Mouse (Mus musculus) stomach, embryonic 16.5 days (tissue): Measurements from ENCODE around the gene Soat1. TPM values are rescaled to one million over a fixed set of nuclear protein-coding genes. Genes with fewer than 3 reads are reported as not detected.

Experiments
- ATAC-seq: fragments of 200-750 bp; cut with Nextera tagmentation; 2 replicates; pipeline ENCODE4 v1.8.0; 2017; ENCODE audit warnings: moderate number of reproducible peaks, moderate TSS enrichment; ENCODE audit not compliant: insufficient read depth, low FRiP score
- H3K27ac ChIP-seq: fragments of 300-500 bp; sonication (generic); 2 replicates; pipeline ENCODE4 v1.5.1; 2014; ENCODE audit warnings: low read length
- H3K27me3 ChIP-seq: fragments of 300-500 bp; sonication (generic); 2 replicates; pipeline ENCODE4 v1.6.1; 2014; ENCODE audit warnings: low read length, control low read depth, mixed read lengths; ENCODE audit not compliant: control insufficient read depth, insufficient read depth
- H3K36me3 ChIP-seq: fragments of 300-500 bp; sonication (generic); 2 replicates; pipeline ENCODE4 v1.6.1; 2014; ENCODE audit warnings: low read length; ENCODE audit not compliant: control insufficient read depth, insufficient read depth
- H3K4me1 ChIP-seq: fragments of 300-500 bp; sonication (generic); 2 replicates; pipeline ENCODE4 v1.6.1; 2014; ENCODE audit warnings: low read length, control low read depth, mixed read lengths; ENCODE audit not compliant: control insufficient read depth, insufficient read depth
- H3K4me2 ChIP-seq: fragments of 300-500 bp; sonication (generic); 2 replicates; pipeline ENCODE4 v1.6.1; 2014; ENCODE audit warnings: low read depth, low read length, mixed read lengths
- H3K4me3 ChIP-seq: fragments of 300-500 bp; sonication (generic); replicated peaks from 2 replicates; pipeline ENCODE4 v1.5.1; 2014; ENCODE audit warnings: mild to moderate bottlenecking, low read length
- H3K9ac ChIP-seq: fragments of 300-500 bp; sonication (generic); 2 replicates; pipeline ENCODE4 v1.6.1; 2014; ENCODE audit warnings: low read length
- H3K9me3 ChIP-seq: fragments of 300-500 bp; sonication (generic); replicated peaks from 2 replicates; pipeline ENCODE4 v1.6.1; 2016; ENCODE audit warnings: low read length, control low read depth; ENCODE audit not compliant: control insufficient read depth
- WGBS: fragments of 180-500 bp; shearing (Covaris S2); extraction: QIAGEN DNeasy Blood & Tissue Kit; methylation state at CpG from one replicate; pipeline ENCODE4 v1.1.7; 2014; 5-methylcytosine and 5-hydroxymethylcytosine counted together
- polyA plus RNA-seq: library from polyadenylated mRNA; unstranded; fragments of >200 nt; fragmentation: Nextera tagmentation; extraction: Ambion mirVana; gene quantifications from 2 replicates; pipeline ENCODE4 v1.2.1, GENCODE M21; 2015

Gene Soat1
- polyA plus RNA-seq, 1 experiment from 2014 or later, result 46.8 TPM

DNA sequence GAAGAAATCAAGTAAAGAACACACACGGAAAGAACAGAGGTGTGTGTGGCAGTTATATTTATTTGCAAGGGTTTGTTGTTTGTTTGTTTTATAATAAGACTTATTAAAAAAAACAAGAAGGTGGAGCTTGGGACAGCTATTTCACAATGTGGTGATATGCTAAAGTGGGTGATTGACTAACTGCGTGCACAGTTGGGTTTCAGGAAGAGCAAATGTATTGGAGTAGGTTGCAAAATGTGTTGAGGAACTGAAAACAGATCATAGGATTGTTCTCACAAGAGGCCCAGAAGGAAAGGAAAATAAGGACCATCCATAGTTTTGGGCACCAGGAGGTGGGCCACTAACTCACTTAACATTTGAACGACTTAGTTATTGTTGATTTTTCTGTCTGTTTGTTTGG lies 3.1 kb downstream of the Soat1 start:
- no peak overlapping the region for H3K4me3 ChIP-seq
- H3K9me3 ChIP-seq, result peaks cover 11% of the 10 kb centered on the region; the same call in 1 of the 2 replicates
- ATAC-seq, result no peak
- peak overlapping the region; percentile 70 for H3K4me2 ChIP-seq
- H3K9ac ChIP-seq, result no peak overlapping the region
- peaks cover 13% of the 10 kb centered on the region for H3K36me3 ChIP-seq
- 61% methylated on average over 3 of the region's 3 CpGs for WGBS
- no peaks in the 10 kb centered on the region for H3K27me3 ChIP-seq
- peak overlapping the region; percentile 78 for H3K27ac ChIP-seq
- peaks cover 19% of the 10 kb centered on the region for H3K4me1 ChIP-seq

- H3K36me3 ChIP-seq, result peaks cover 18% of the 10 kb centered on the region
- H3K27me3 ChIP-seq, result no peaks in the 10 kb centered on the region
- WGBS, result 41% methylated on average over 7 of the region's 7 CpGs
- H3K4me1 ChIP-seq, result peaks cover 17% of the 10 kb centered on the region
- no peak overlapping the region for H3K27ac ChIP-seq
- peaks cover 12% of the 10 kb centered on the region; the same call in 1 of the 2 replicates for H3K9me3 ChIP-seq
- peak; percentile 64; the same call in 1 of the 2 replicates for ATAC-seq
- no peak overlapping the region for H3K9ac ChIP-seq
- no peak overlapping the region for H3K4me3 ChIP-seq
- no peak overlapping the region for H3K4me2 ChIP-seq
Observed at GRCm38 (mm10) chr1:156470557-156470956, 3.6 kb downstream of the Soat1 start.

GRCm38 (mm10) chr1:156468576-156468975 lies 5.6 kb downstream of the Soat1 start:
- Histone ChIP-seq H3K27ac (no peak overlapping the region), H3K36me3 (peaks cover 18% of the 10 kb centered on the region), H3K4me3 (no peak overlapping the region), H3K27me3 (no peaks in the 10 kb centered on the region), H3K4me2 (no peak overlapping the region), H3K4me1 (peaks cover 24% of the 10 kb centered on the region), H3K9ac (no peak overlapping the region), H3K9me3 (peaks cover 12% of the 10 kb centered on the region; the same call in 1 of the 2 replicates)
- 78% methylated on average over 3 of the region's 3 CpGs for WGBS
- no peak for ATAC-seq

DNA sequence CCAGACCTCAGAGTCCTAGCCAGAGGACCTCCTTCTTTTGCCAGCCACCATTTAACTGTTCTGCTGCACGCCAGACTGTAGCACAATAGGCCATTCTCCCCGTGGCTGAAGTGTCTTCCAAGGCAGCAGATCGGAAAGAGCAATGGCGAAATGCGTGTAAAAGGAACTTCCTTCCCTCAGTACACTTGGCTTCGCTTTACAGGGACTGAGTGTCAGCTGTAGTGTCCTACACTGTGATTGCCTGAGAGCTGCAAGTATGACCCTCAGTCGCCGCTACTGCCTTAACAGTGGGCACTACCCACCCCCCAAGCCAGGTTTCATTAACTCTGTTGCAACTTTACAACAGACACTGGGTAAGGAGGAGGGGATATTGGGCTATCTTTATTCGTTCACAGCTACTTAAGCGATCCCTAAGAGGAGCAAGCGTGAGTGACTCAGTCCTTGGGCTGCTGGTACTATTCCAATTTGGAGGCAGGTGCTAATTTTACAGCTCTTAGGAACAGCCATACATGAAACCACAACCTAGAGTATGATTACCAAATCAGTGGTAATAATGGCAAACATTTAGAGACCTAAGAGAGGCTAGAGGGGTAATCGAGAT lies 6.4 kb downstream of the Soat1 start:
- Histone ChIP-seq H3K27ac (no peak overlapping the region), H3K4me3 (no peak overlapping the region), H3K4me1 (peaks cover 24% of the 10 kb centered on the region), H3K36me3 (peaks cover 18% of the 10 kb centered on the region), H3K4me2 (no peak overlapping the region), H3K9me3 (peaks cover 12% of the 10 kb centered on the region; the same call in 1 of the 2 replicates), H3K27me3 (no peaks in the 10 kb centered on the region), H3K9ac (no peak overlapping the region)
- 73% methylated on average over 12 of the region's 12 CpGs for WGBS
- no peak for ATAC-seq

DNA sequence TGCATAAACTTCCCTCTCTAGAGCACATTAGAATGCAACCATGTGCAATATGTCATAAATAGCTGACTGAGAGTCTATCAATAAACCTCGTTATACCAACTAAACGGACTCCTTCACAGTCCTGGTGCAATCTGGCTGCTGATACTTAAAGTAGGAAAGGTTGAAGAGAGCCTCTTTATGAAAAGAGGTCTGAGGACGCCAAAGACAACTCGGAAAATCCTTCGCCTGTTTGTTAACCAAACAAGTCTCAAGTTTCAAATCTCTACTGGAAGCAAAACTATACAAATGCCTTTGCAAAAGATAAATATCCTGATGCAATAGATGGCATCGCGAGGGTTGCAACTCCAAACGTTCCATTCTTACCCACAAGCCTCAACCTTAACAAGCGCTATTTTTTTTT lies 9.2 kb downstream of the Soat1 start:
- no peak overlapping the region for H3K4me3 ChIP-seq
- peaks cover 12% of the 10 kb centered on the region; the same call in 1 of the 2 replicates for H3K9me3 ChIP-seq
- no peaks in the 10 kb centered on the region for H3K27me3 ChIP-seq
- WGBS, result 68% methylated on average over 9 of the region's 9 CpGs
- peaks cover 18% of the 10 kb centered on the region for H3K36me3 ChIP-seq
- no peak overlapping the region for H3K4me2 ChIP-seq
- 0 out of 2 replicates have a peak, but pooled peaks cover 12% of the 10 kb centered on the region for H3K4me1 ChIP-seq
- H3K27ac ChIP-seq, result no peak overlapping the region; the same call in 1 of the 2 replicates
- no peak overlapping the region for H3K9ac ChIP-seq
- ATAC-seq, result no peak

DNA sequence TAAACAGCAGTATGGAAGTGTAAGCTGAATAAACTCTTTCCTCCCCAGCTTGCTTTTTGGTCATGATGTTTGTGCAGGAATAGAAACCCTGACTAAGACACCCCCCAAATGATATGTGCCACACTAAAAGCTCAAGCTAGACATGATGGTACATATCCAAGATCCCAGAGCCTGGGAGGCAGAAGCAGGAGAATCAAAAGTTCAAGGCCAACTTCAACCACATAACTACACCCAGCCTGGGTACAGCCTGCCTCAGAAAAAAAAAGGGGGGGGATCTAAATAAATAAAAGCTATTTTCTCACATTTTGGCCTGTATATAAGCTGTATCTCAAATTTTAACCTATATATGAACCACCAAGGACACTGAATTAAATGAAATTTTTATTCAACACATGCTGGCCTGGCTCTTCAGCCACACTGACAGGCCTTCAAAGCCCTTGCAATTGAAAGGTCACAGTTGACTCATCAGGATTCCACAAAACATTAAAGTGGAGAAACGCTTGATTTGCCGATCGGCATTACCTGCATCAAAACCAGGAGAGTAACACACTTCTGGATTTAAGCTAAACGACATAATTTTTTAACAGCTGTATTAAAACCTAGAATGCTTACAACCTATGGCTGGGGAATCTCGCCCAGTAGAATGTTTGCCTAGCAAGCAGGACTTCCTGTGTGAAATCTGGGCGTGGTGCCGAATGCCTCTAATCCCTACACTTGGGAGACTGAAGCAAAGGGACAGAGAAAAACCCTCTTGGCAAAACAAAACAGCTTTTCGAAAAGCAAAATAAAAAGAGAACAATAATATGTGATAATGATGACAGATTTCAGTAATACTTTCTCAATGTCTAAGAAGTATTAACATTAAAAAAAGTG lies 9.9 kb downstream of the Soat1 start:
- 70% methylated on average over 8 of the region's 8 CpGs for WGBS
- no peaks in the 10 kb centered on the region for H3K27me3 ChIP-seq
- H3K4me1 ChIP-seq, result 0 out of 2 replicates have a peak, but pooled peaks cover 16% of the 10 kb centered on the region
- no peak overlapping the region for H3K4me3 ChIP-seq
- ATAC-seq, result no peak
- no peak overlapping the region for H3K4me2 ChIP-seq
- H3K9ac ChIP-seq, result no peak overlapping the region
- H3K27ac ChIP-seq, result no peak overlapping the region; the same call in 1 of the 2 replicates
- H3K36me3 ChIP-seq, result peaks cover 13% of the 10 kb centered on the region
- H3K9me3 ChIP-seq, result 0 out of 2 replicates have a peak, but pooled peaks cover 7% of the 10 kb centered on the region

GRCm38 (mm10) chr1:156462273-156462991 lies 11.7 kb downstream of the Soat1 start:
- ATAC-seq, result peak; percentile 9; the same call in 1 of the 2 replicates
- H3K36me3 ChIP-seq, result peaks cover 12% of the 10 kb centered on the region
- no peak overlapping the region for H3K4me3 ChIP-seq
- H3K4me1 ChIP-seq, result 0 out of 2 replicates have a peak, but pooled peaks cover 11% of the 10 kb centered on the region
- WGBS, result 63% methylated on average over 12 of the region's 12 CpGs
- no peak overlapping the region for H3K4me2 ChIP-seq
- 0 out of 2 replicates have a peak, but pooled peaks cover 7% of the 10 kb centered on the region for H3K9me3 ChIP-seq
- H3K27me3 ChIP-seq, result no peaks in the 10 kb centered on the region
- no peak overlapping the region for H3K27ac ChIP-seq
- H3K9ac ChIP-seq, result no peak overlapping the region

DNA sequence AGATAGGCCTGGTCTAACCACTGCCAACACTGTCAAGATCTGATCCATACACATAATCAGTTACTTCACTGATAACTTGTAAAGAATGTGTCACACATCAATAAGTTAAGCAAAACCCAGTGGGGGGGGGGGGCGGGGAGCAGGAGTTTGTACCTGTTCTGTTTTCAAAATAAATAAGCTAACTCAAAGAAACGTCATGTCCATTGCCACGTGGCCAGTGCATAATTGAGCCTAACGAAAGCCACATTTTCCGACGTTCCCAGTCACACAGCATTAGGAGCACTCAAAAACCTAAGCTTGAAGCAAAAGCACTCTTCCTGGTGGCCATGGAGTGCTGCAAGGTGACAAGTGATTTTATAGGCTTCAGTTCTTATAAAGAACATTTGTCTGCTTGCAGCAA lies 13.1 kb downstream of the Soat1 start:
- WGBS, result 86% methylated on average over 6 of the region's 6 CpGs
- Histone ChIP-seq H3K27ac (no peak overlapping the region), H3K4me1 (0 out of 2 replicates have a peak, but pooled peaks cover 11% of the 10 kb centered on the region), H3K27me3 (no peaks in the 10 kb centered on the region), H3K9me3 (0 out of 2 replicates have a peak, but pooled peaks cover under 1% of the 10 kb centered on the region), H3K9ac (no peak overlapping the region), H3K36me3 (peaks cover 4% of the 10 kb centered on the region), H3K4me3 (no peak overlapping the region), H3K4me2 (no peak overlapping the region)
- no peak for ATAC-seq
